Mouse (Mus musculus) limb, embryonic 10.5 days (tissue): ENCODE results near the gene Ccdc51. TPM values are rescaled to one million over a fixed set of nuclear protein-coding genes. Genes with fewer than 3 reads are reported as not detected.

ENCODE experiments used
- DNase-seq: peaks from one replicate; pipeline ENCODE4 v3.0.0-alpha.2; 2017; ENCODE audit warnings: low spot score
- H3K27ac ChIP-seq: fragments of 300-500 bp; sonication (generic); 2 replicates; pipeline ENCODE4 v1.5.1; 2016; ENCODE audit warnings: mild to moderate bottlenecking
- H3K27me3 ChIP-seq: fragments of 300-500 bp; sonication (generic); 2 replicates; pipeline ENCODE4 v1.6.1; 2016; ENCODE audit warnings: low read depth, mild to moderate bottlenecking; ENCODE audit not compliant: poor library complexity, severe bottlenecking
- H3K36me3 ChIP-seq: fragments of 300-500 bp; sonication (generic); 2 replicates; pipeline ENCODE4 v1.6.1; 2016; ENCODE audit warnings: mild to moderate bottlenecking, moderate library complexity
- H3K4me1 ChIP-seq: fragments of 300-500 bp; sonication (generic); 2 replicates; pipeline ENCODE4 v1.6.1; 2016
- H3K4me3 ChIP-seq: fragments of 300-500 bp; sonication (generic); 2 replicates; pipeline ENCODE4 v1.5.1; 2016; ENCODE audit warnings: mild to moderate bottlenecking, moderate library complexity
- H3K9me3 ChIP-seq: fragments of 300-500 bp; sonication (generic); replicated peaks from 2 replicates; pipeline ENCODE4 v1.6.1; 2016; ENCODE audit warnings: mild to moderate bottlenecking
- WGBS: fragments of 180-500 bp; shearing (Covaris S2); methylation state at CpG from one replicate; pipeline ENCODE4 v1.1.7; 2016; 5-methylcytosine and 5-hydroxymethylcytosine counted together
- polyA plus RNA-seq: library from polyadenylated mRNA; unstranded; fragments of >200 nt; fragmentation: Nextera tagmentation; extraction: Ambion mirVana; gene quantifications from 2 replicates; pipeline ENCODE4 v1.2.1, GENCODE M21; 2016

Gene Ccdc51
- polyA plus RNA-seq, 1 experiment from 2014 or later: 14.1 TPM

- H3K4me1 ChIP-seq: peaks cover 18% of the 10 kb centered on the region
- DNase-seq: no peak
- no peak overlapping the region for H3K4me3 ChIP-seq
- peaks cover 93% of the 10 kb centered on the region for H3K36me3 ChIP-seq
- 92% methylated on average over 16 of the region's 16 CpGs for WGBS
- no peaks in the 10 kb centered on the region for H3K27me3 ChIP-seq
- H3K9me3 ChIP-seq: no peaks in the 10 kb centered on the region
- peak overlapping the region; percentile 84; the same call in 1 of the 2 replicates for H3K27ac ChIP-seq
Observed at GRCm38 (mm10) chr9:109060184-109060897, 22.0 kb upstream of the Ccdc51 start.

GRCm38 (mm10) chr9:109060898-109061295 lies 21.4 kb upstream of the Ccdc51 start:
- peaks cover 17% of the 10 kb centered on the region for H3K4me1 ChIP-seq

GRCm38 (mm10) chr9:109068095-109068735 lies 14.1 kb upstream of the Ccdc51 start:
- no peak for DNase-seq
- Histone ChIP-seq H3K27ac (no peak overlapping the region), H3K27me3 (no peaks in the 10 kb centered on the region), H3K9me3 (no peaks in the 10 kb centered on the region), H3K36me3 (peaks cover 90% of the 10 kb centered on the region), H3K4me3 (no peak overlapping the region), H3K4me1 (peaks cover 9% of the 10 kb centered on the region)
- 92% methylated on average over 3 of the region's 3 CpGs for WGBS

More at GRCm38 (mm10) chr9:109060898-109061295, 21.4 kb upstream of the Ccdc51 start:
- no peaks in the 10 kb centered on the region for H3K27me3 ChIP-seq
- H3K9me3 ChIP-seq: no peaks in the 10 kb centered on the region
- DNase-seq: no peak
- 89% methylated on average over 5 of the region's 5 CpGs for WGBS
- H3K4me3 ChIP-seq: no peak overlapping the region
- peaks cover 95% of the 10 kb centered on the region for H3K36me3 ChIP-seq
- no peak overlapping the region for H3K27ac ChIP-seq

- Histone ChIP-seq H3K4me3 (peak within 1 kb of the TSS; percentile 79), H3K27me3 (no peaks in the 10 kb centered on the region), H3K27ac (peak within 1 kb of the TSS; percentile 90), H3K9me3 (no peaks in the 10 kb centered on the region), H3K36me3 (peaks cover 48% of the 10 kb centered on the region), H3K4me1 (peaks cover 20% of the 10 kb centered on the region)
- peak; percentile 94 for DNase-seq
- WGBS: under 1% methylated on average over 57 of the region's 57 CpGs
Observed at GRCm38 (mm10) chr9:109073661-109074573, 8.4 kb upstream of the Ccdc51 start, which contains the start of gene Atrip. Gene Atrip, minus strand, starts transcription at chr9:109074124.

GRCm38 (mm10) chr9:109080516-109080915 lies 1.8 kb upstream of the Ccdc51 start:
- Histone ChIP-seq H3K27ac (no peak overlapping the region), H3K9me3 (no peaks in the 10 kb centered on the region), H3K4me1 (peaks cover 16% of the 10 kb centered on the region), H3K36me3 (peaks cover 36% of the 10 kb centered on the region), H3K27me3 (no peaks in the 10 kb centered on the region), H3K4me3 (no peak overlapping the region)
- 98% methylated on average over 3 of the region's 3 CpGs for WGBS
- no peak for DNase-seq

- no peak for DNase-seq
- no peaks in the 10 kb centered on the region for H3K27me3 ChIP-seq
- peaks cover 16% of the 10 kb centered on the region for H3K4me1 ChIP-seq
- H3K36me3 ChIP-seq: peaks cover 36% of the 10 kb centered on the region
- H3K4me3 ChIP-seq: peak overlapping the region; percentile 85
- no peaks in the 10 kb centered on the region for H3K9me3 ChIP-seq
- peak overlapping the region; percentile 91 for H3K27ac ChIP-seq
- WGBS: 7% methylated on average over 11 of the region's 11 CpGs
Observed at GRCm38 (mm10) chr9:109081749-109082123, 557 bp upstream of the Ccdc51 start.

GRCm38 (mm10) chr9:109084922-109085321 lies 2.6 kb downstream of the Ccdc51 start:
- Histone ChIP-seq H3K27ac (no peak overlapping the region), H3K4me3 (no peak overlapping the region), H3K4me1 (peaks cover 20% of the 10 kb centered on the region), H3K9me3 (no peaks in the 10 kb centered on the region), H3K36me3 (peaks cover 19% of the 10 kb centered on the region), H3K27me3 (no peaks in the 10 kb centered on the region)
- WGBS: 25% methylated on average over 2 of the region's 2 CpGs
- no peak for DNase-seq

GRCm38 (mm10) chr9:109087987-109088386 lies 5.7 kb downstream of the Ccdc51 start:
- Histone ChIP-seq H3K27ac (0 out of 2 replicates have a peak overlapping the region, but pooled peaks have one; percentile 56), H3K36me3 (peaks cover 33% of the 10 kb centered on the region), H3K4me1 (peaks cover 16% of the 10 kb centered on the region), H3K9me3 (no peaks in the 10 kb centered on the region), H3K4me3 (no peak overlapping the region), H3K27me3 (no peaks in the 10 kb centered on the region)
- WGBS: 31% methylated on average over 5 of the region's 5 CpGs
- DNase-seq: no peak

- WGBS: 88% methylated on average over 15 of the region's 15 CpGs
- H3K4me3 ChIP-seq: no peak overlapping the region
- peaks cover 33% of the 10 kb centered on the region for H3K36me3 ChIP-seq
- DNase-seq: no peak
- H3K4me1 ChIP-seq: peaks cover 28% of the 10 kb centered on the region
- no peaks in the 10 kb centered on the region for H3K27me3 ChIP-seq
- no peaks in the 10 kb centered on the region for H3K9me3 ChIP-seq
- H3K27ac ChIP-seq: no peak overlapping the region
Observed at GRCm38 (mm10) chr9:109090446-109090845, 8.2 kb downstream of the Ccdc51 start.

GRCm38 (mm10) chr9:109091802-109092201 lies 9.5 kb downstream of the Ccdc51 start:
- DNase-seq: no peak
- H3K9me3 ChIP-seq: no peaks in the 10 kb centered on the region
- H3K27me3 ChIP-seq: no peaks in the 10 kb centered on the region
- 86% methylated on average over 8 of the region's 8 CpGs for whole genome bisulfite sequencing
- H3K4me3 ChIP-seq: no peak overlapping the region
- H3K36me3 ChIP-seq: peaks cover 33% of the 10 kb centered on the region
- peaks cover 36% of the 10 kb centered on the region for H3K4me1 ChIP-seq
- H3K27ac ChIP-seq: no peak overlapping the region

- WGBS: 52% methylated on average over 6 of the region's 6 CpGs
- H3K27me3 ChIP-seq: no peaks in the 10 kb centered on the region
- peaks cover 46% of the 10 kb centered on the region for H3K4me1 ChIP-seq
- H3K27ac ChIP-seq: peak overlapping the region; percentile 33; the same call in 1 of the 2 replicates
- DNase-seq: no peak
- no peaks in the 10 kb centered on the region for H3K9me3 ChIP-seq
- no peak overlapping the region for H3K4me3 ChIP-seq
- peaks cover 34% of the 10 kb centered on the region for H3K36me3 ChIP-seq
Observed at GRCm38 (mm10) chr9:109092799-109093198, 10.5 kb downstream of the Ccdc51 start.

- 14% methylated on average over 11 of the region's 11 CpGs for WGBS
Observed at GRCm38 (mm10) chr9:109093786-109094552, 11.7 kb downstream of the Ccdc51 start.

More at GRCm38 (mm10) chr9:109093786-109094552, 11.7 kb downstream of the Ccdc51 start:
- no peaks in the 10 kb centered on the region for H3K9me3 ChIP-seq
- peak overlapping the region; percentile 81 for H3K4me3 ChIP-seq
- peaks cover 54% of the 10 kb centered on the region for H3K4me1 ChIP-seq
- no peak for DNase-seq
- H3K27me3 ChIP-seq: no peaks in the 10 kb centered on the region
- peak overlapping the region; percentile 100 for H3K27ac ChIP-seq
- peaks cover 40% of the 10 kb centered on the region for H3K36me3 ChIP-seq
